9 mouse cellular contexts compared by ENCODE assay signal in the genomic region with DNA sequence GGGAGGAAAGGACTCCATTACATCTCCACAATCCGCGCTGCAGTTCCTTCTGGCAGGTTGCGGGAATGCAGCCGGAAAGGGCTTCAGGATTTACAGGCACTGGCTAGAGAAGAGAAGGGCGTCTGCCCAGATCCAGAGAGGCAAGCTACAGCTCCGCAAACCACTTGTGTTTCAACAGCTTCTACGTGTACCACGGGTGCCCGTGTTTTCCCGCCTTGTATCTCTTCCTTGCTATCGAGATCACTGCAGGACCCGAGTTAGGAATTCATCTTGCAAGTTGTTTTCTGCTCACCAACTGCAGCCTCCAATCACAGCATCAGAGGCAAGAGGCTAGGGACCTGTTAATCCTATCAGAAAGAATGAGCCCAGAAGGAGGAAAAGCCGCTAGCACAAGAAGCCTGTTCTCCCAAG. TPM values are rescaled to one million over a fixed set of nuclear protein-coding genes. Genes with fewer than 3 reads are reported as not detected.
DNase-seq lines count a peak whose midpoint lies in the region; ATAC-seq and TF ChIP-seq lines count a peak whose summit lies in the region.
"Had no signal": no experiment of that assay in that cellular context is flagged by ENCODE, and none has a peak within 500 bp of the region (broad histone marks: within the 10 kb centered on the region; RNA-seq: fewer than 3 reads in every experiment).

No protein-coding gene starts in this region.

- ATAC-seq in embryonic facial prominence, embryonic 14.5 days (ENCODE audit: low read depth): peak; percentile 83
- peak; percentile 83 for ATAC-seq in hindbrain, embryonic 16.5 days
- peak; percentile 62 for ATAC-seq in lung, postnatal 0 days
- no peak for ATAC-seq in CD4-positive, CD25-positive, alpha-beta regulatory T cell, adult 4 months

- H3K27me3 ChIP-seq in embryonic facial prominence, embryonic 14.5 days (replicated peaks; ENCODE audit: control insufficient read depth, insufficient read depth, low read length): no peaks in the 10 kb centered on the region
- H3K27me3 ChIP-seq in hindbrain, embryonic 16.5 days (replicated peaks; ENCODE audit: control insufficient read depth, insufficient read depth, low read length): no peaks in the 10 kb centered on the region
- 0 out of 2 replicates have a peak, but pooled peaks cover 4% of the 10 kb centered on the region for H3K27me3 ChIP-seq in lung, postnatal 0 days (replicated peaks; ENCODE audit: insufficient read depth, low read length)

- H3K9ac ChIP-seq in ES-E14 (ENCODE audit: insufficient read depth, low read depth, low read length, poor library complexity, severe bottlenecking): peak overlapping the region; percentile 26; the same call in 1 of the 2 replicates
- 0 out of 2 replicates have a peak overlapping the region, but pooled peaks have one; percentile 28 for H3K9ac ChIP-seq in embryonic facial prominence, embryonic 14.5 days (ENCODE audit: low read depth, low read length)
- H3K9ac ChIP-seq in hindbrain, embryonic 16.5 days (ENCODE audit: low read depth, low read length): peak overlapping the region; percentile 56; the same call in 1 of the 2 replicates
- H3K9ac ChIP-seq in lung, postnatal 0 days (replicated peaks; ENCODE audit: low read depth): no peak overlapping the region

- H3K9me3 ChIP-seq in ES-E14 (ENCODE audit: control insufficient read depth, insufficient read depth, low read depth, low read length): no peaks in the 10 kb centered on the region
- no peaks in the 10 kb centered on the region for H3K9me3 ChIP-seq in embryonic facial prominence, embryonic 14.5 days (ENCODE audit: control insufficient read depth, low read length)
- no peaks in the 10 kb centered on the region for H3K9me3 ChIP-seq in hindbrain, embryonic 16.5 days (ENCODE audit: control insufficient read depth, low read length)
- H3K9me3 ChIP-seq in lung, postnatal 0 days (ENCODE audit: low read length): no peaks in the 10 kb centered on the region

- H3K4me2 ChIP-seq in embryonic facial prominence, embryonic 14.5 days (ENCODE audit: low read depth, low read length): peak overlapping the region; percentile 52
- peak overlapping the region; percentile 54 for H3K4me2 ChIP-seq in hindbrain, embryonic 16.5 days (ENCODE audit: low read length)
- H3K4me2 ChIP-seq in lung, postnatal 0 days (replicated peaks; ENCODE audit: low read depth, low read length): peak overlapping the region; percentile 34; the same call in 1 of the 2 replicates

- H3K4me3 ChIP-seq in ES-E14 (ENCODE audit: insufficient read depth in 1 of 2, low read depth in 1 of 2, low read length in 2 of 2, poor library complexity in 1 of 2, severe bottlenecking in 1 of 2): peak overlapping the region in 1 of 2 experiments; percentile 16; a peak in 1 of 4 replicates
- H3K4me3 ChIP-seq in embryonic facial prominence, embryonic 14.5 days (ENCODE audit: low read depth, low read length): peak overlapping the region; percentile 27; the same call in 1 of the 2 replicates
- H3K4me3 ChIP-seq in hindbrain, embryonic 16.5 days (ENCODE audit: low read length): peak overlapping the region; percentile 27
- H3K4me3 ChIP-seq in lung, postnatal 0 days (ENCODE audit: low read depth, low read length): no peak overlapping the region

- no peaks in the 10 kb centered on the region for H3K36me3 ChIP-seq in ES-E14 (ENCODE audit: control insufficient read depth, insufficient read depth, low read length, poor library complexity, severe bottlenecking)
- H3K36me3 ChIP-seq in embryonic facial prominence, embryonic 14.5 days (ENCODE audit: control insufficient read depth, insufficient read depth, low read length): no peaks in the 10 kb centered on the region
- no peaks in the 10 kb centered on the region for H3K36me3 ChIP-seq in hindbrain, embryonic 16.5 days (ENCODE audit: control insufficient read depth, insufficient read depth, low read length)
- no peaks in the 10 kb centered on the region for H3K36me3 ChIP-seq in lung, postnatal 0 days (ENCODE audit: insufficient read depth, low read length)

- WGBS in embryonic facial prominence, embryonic 14.5 days: 3% methylated on average over 13 of the region's 13 CpGs
- WGBS in hindbrain, embryonic 16.5 days: 12% methylated on average over 13 of the region's 13 CpGs
- WGBS in lung, postnatal 0 days: 7% methylated on average over 13 of the region's 13 CpGs

- TF ChIP-seq EP300 in lung, postnatal 0 days (IDR thresholded peaks at IDR 0.05): no peak

- no peak overlapping the region for H3K27ac ChIP-seq in ES-E14 (ENCODE audit: insufficient read depth, low read depth, low read length, poor library complexity, severe bottlenecking)
- H3K27ac ChIP-seq in embryonic facial prominence, embryonic 14.5 days (replicated peaks; ENCODE audit: low read depth, low read length): no peak overlapping the region
- H3K27ac ChIP-seq in hindbrain, embryonic 16.5 days (ENCODE audit: low read depth, low read length): peak overlapping the region; percentile 44; the same call in 1 of the 2 replicates
- H3K27ac ChIP-seq in lung, postnatal 0 days (ENCODE audit: low read length): no peak overlapping the region
- H3K27ac ChIP-seq: macrophage had no signal

- DNase-seq in adrenal gland, adult 2 months: peak; percentile 48
- DNase-seq in adrenal gland, adult 18-20 months (ENCODE audit: low spot score in 2 of 2): no peak
- DNase-seq in ES-E14 (ENCODE audit: low read depth, low spot score): peak; percentile 15
- peak; percentile 48 for DNase-seq in embryonic facial prominence, embryonic 14.5 days (ENCODE audit: low spot score)
- DNase-seq in lung, postnatal 0 days (ENCODE audit: low spot score): peak; percentile 45
- DNase-seq in right cerebral cortex, postnatal 4 days: peak; percentile 61

- in situ Hi-C loops in ES-E14 (cut with MboI; ENCODE audit: low sequenced_read_pairs in 2 of 2, unreplicated experiment in 2 of 2): no loop called here

- no peaks in the 10 kb centered on the region for H3K4me1 ChIP-seq in ES-E14 (ENCODE audit: control insufficient read depth in 2 of 2, insufficient read depth in 2 of 2, low read length in 2 of 2, poor library complexity in 1 of 2)
- H3K4me1 ChIP-seq in embryonic facial prominence, embryonic 14.5 days (ENCODE audit: control insufficient read depth, insufficient read depth, low read length): peaks cover 7% of the 10 kb centered on the region; the same call in 1 of the 2 replicates
- peaks cover 10% of the 10 kb centered on the region for H3K4me1 ChIP-seq in hindbrain, embryonic 16.5 days (ENCODE audit: control insufficient read depth, insufficient read depth, low read depth, low read length)
- no peaks in the 10 kb centered on the region for H3K4me1 ChIP-seq in lung, postnatal 0 days (ENCODE audit: insufficient read depth, low read depth, low read length)

- peak; percentile 45 for TF ChIP-seq CTCF in lung, postnatal 0 days (IDR thresholded peaks at IDR 0.05)

TF ChIP-seq in ES-E14, 5 proteins besides CTCF, POLR2A, EP300 and RAD21:
- TF ChIP-seq CHD2 (IDR thresholded peaks at IDR 0.05; ENCODE audit: low read depth, low read length) (no peak), ZC3H11A (IDR thresholded peaks at IDR 0.05; ENCODE audit: borderline replicate concordance, low read depth, low read length) (no peak)

RNA-seq across cellular contexts. Expression of a gene that starts 35.8 kb away (rescaled TPM):
- total RNA-seq in adrenal gland, adult 2 months (2021): 10 to 100 TPM; 20.9 to 32.5 TPM
- polyA plus RNA-seq in adrenal gland, adult 2 months (2012; rRNA removed): 19.7 and 20.9 TPM in 2 replicates
- 10 to 100 TPM; 10.6 to 30.0 TPM for total RNA-seq in adrenal gland, adult 18-20 months (2021)
- total RNA-seq in ES-E14 (2012; rRNA removed): 1.1 and 3.0 TPM in 2 replicates
- polyA plus RNA-seq in embryonic facial prominence, embryonic 14.5 days (2014; fragmentation: Nextera tagmentation; extraction: Ambion mirVana): 8.1 and 10.2 TPM in 2 replicates
- 19.2 and 19.3 TPM in 2 replicates for polyA plus RNA-seq in hindbrain, embryonic 16.5 days (2015; fragmentation: Nextera tagmentation; extraction: Ambion mirVana)
- polyA plus RNA-seq in lung, postnatal 0 days (2015; fragmentation: Nextera tagmentation; extraction: Ambion mirVana): 11.4 and 14.7 TPM in 2 replicates
- 1 to 10 TPM; 5.0 to 5.9 TPM for polyA plus RNA-seq in CD4-positive, CD25-positive, alpha-beta regulatory T cell, adult 4 months (2017; shearing (Covaris generic))
- polyA plus RNA-seq: macrophage had no signal

Comparison
In these comparisons a context has a peak if more than half of its experiments do, and no peak if none do; other contexts are left out.
1. DNase-seq: peak in adrenal gland, adult 2 months (single experiment), ES-E14 (single experiment), embryonic facial prominence, embryonic 14.5 days (single experiment), lung, postnatal 0 days (single experiment) and right cerebral cortex, postnatal 4 days (single experiment); none in adrenal gland, adult 18-20 months (0 of 2).
2. Peak in every context shown above with its lines, with median percentiles within 50 percentile points of each other: H3K4me2 ChIP-seq.